Mouse (Mus musculus) heart, postnatal 25 days (tissue): ENCODE data around the gene Bmp2k. TPM values are rescaled to one million over a fixed set of nuclear protein-coding genes. Genes with fewer than 3 reads are reported as not detected.

Source experiments
- DNase-seq: peaks from one replicate; pipeline ENCODE4 v3.0.0; 2022; ENCODE audit warnings: low spot score
- intact Hi-C: fragments of 180-260 bp; cut with DNase I; formaldehyde crosslinking; loops from one replicate; pipeline ENCODE4 v1.15.1; 2025
- total RNA-seq, 2 experiments: library from RNA; stranded (reverse); gene quantifications; 2 replicates each; pipeline ENCODE4 v1.2.3; 2021

Gene Bmp2k
- total RNA-seq, 2 experiments from 2014 or later = 8.4 to 10.4 TPM

GRCm38 (mm10) chr5:96969705-96970471 is 27.6 kb upstream of the Bmp2k start:
- intact Hi-C loops = no loop called here

GRCm38 (mm10) chr5:96970472-96970848 is 27.0 kb upstream of the Bmp2k start:
- DNase-seq = no peak
- intact Hi-C loops = no loop called here

More at GRCm38 (mm10) chr5:96969705-96970471, 27.6 kb upstream of the Bmp2k start:
- no peak for DNase-seq

DNA sequence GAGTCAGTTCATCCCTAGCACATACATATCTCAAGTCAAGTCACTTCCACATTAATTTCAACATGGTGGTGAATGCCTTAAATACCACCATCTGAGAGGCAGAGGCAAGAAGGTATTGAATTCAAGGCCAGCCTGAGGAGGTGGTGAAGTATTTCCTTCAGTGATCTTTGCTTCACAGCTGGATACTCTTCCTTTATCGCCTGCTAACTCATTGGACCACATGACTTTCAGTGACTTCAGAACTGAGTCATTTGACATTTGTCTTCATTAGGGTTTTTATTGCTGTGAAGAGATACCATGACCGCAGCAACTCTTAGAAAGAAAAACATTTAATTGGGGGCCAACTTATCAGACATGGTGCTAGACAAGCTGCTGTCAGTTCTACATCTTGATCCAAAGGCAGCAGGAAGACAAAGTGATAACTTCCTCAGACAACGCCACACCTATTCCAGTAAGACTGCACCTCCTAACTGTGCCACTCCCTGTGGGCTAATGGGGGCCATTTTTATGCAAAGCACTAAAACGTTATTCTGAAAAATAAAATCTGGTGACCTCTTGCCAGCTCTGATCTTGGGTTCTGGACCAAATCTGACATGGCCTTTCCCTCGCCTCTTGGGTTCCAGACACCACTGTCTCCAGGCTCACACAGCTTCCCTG is 24.9 kb upstream of the Bmp2k start:
- no peak for DNase-seq
- intact Hi-C loops = no loop called here

- intact Hi-C loops = no loop called here
- DNase-seq = no peak
These were observed 23.8 kb upstream of the Bmp2k start for GRCm38 (mm10) chr5:96973714-96974113.

GRCm38 (mm10) chr5:96974661-96975060 is 22.8 kb upstream of the Bmp2k start:
- no peak for DNase-seq
- intact Hi-C loops = no loop called here

DNA sequence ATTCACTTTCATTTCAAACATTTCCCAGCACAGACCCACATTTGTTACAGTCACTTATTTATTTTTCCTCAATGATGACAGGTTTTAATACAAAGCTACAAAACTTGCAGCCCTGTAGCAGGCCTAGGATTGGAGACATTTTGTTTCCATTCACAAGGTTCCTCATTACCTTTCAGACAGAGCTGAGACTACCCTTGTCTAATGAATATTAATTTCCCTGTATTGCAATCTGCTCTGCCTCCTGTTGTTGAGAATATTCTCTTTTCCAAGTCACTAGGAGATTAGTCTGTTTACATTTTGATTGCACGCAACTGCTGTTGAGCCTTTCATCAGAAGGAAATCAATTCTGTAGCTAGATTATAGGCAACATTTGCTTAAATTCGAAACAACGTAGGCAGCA is 22.4 kb upstream of the Bmp2k start:
- DNase-seq = no peak
- intact Hi-C loops = no loop called here

GRCm38 (mm10) chr5:96976150-96976549 is 21.3 kb upstream of the Bmp2k start:
- no peak for DNase-seq
- intact Hi-C loops = no loop called here

GRCm38 (mm10) chr5:96979296-96980007 is 18.0 kb upstream of the Bmp2k start:
- no peak for DNase-seq
- intact Hi-C loops = no loop called here

GRCm38 (mm10) chr5:96980008-96980634 is 17.4 kb upstream of the Bmp2k start:
- DNase-seq = no peak
- intact Hi-C loops = no loop called here

- no peak for DNase-seq
- intact Hi-C loops = no loop called here
These were observed 15.5 kb upstream of the Bmp2k start for GRCm38 (mm10) chr5:96981987-96982386.

- no peak for DNase-seq
- intact Hi-C loops = no loop called here
These were observed 14.3 kb upstream of the Bmp2k start for GRCm38 (mm10) chr5:96983142-96983541.

DNA sequence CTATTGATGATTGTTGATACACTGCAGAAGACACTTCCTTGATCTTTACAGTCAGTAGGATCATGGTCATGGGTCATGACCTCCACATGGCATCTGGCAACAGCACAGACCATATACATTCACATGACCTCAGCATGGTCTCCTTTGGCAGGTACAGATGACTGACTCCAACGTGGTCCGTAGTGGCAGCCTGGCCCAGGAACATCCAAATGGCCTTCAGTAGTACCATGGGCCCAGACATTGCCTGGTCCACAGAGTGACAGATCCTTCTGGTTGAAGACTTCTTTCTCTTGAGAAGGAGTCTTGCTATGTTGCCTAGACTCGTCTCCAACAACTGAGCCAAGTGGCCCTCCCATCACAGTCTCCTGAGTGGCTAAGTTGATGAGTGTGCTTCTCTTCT is 10.6 kb upstream of the Bmp2k start:
- DNase-seq = no peak
- intact Hi-C loops = no loop called here

GRCm38 (mm10) chr5:96988880-96989279 is 8.6 kb upstream of the Bmp2k start:
- DNase-seq = no peak

DNA sequence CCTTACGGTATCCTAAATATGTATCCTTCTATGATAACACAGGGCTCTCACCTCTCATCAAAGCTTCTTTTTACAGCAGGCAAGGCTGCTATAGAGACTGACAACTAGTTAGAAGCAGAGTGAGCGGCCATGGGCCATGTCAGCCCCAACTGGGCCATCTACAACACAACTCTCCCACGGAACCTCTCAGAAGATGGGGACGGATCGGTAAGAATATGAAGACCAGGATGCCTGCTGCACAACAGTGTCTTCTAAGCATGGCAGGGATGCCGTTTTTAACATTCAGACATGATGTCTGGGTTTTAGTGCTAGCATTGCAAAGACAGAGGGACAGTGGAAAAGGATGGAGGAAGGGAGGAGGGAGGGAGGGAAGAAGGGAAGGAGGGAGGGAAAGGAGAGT is 6.3 kb upstream of the Bmp2k start:
- intact Hi-C loops = no loop called here
- no peak for DNase-seq

More at GRCm38 (mm10) chr5:96988880-96989279, 8.6 kb upstream of the Bmp2k start:
- intact Hi-C loops = no loop called here

DNA sequence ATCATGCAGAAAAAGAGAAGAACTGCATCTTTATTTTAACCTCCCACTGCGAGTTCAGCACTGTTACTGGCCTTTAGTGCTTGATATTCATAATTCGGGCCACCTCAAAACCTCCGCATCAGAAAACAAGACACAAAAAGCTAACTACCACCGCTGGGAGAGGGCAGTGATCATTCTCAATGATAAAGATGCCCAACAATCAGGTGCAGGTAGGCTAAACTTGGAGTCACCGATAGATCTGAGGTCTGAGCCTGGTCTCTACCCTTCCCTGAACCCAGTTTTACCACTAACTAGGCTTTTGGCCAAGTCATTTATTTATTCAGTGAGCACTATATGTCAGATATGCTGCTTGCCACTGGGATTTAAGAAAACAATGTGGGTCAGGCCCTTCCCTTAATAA is 4.8 kb upstream of the Bmp2k start:
- intact Hi-C loops = no loop called here
- DNase-seq = no peak

- no peak for DNase-seq
- intact Hi-C loops = no loop called here
These were observed 4.4 kb upstream of the Bmp2k start for GRCm38 (mm10) chr5:96993057-96993456.

DNA sequence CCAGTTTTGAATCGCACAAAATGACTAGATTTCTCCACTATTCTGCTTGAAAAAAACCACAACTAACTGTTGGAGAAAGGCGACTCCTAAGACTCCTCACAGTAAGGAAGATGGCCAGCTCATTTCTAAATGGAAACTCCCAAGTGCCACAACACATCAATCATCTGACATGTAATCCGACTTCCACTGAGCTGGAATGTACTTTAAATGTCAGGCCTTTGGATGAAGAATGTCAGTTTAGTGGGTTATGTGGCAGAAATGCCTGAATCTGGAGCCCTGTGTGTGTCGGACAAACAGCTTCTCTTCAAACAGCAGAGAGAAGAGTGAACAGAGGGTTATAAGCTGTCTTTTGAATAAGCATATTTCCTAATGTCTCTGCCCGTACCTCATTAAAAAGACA is 1.7 kb upstream of the Bmp2k start:
- DNase-seq = no peak
- intact Hi-C loops = loop anchor here (5.0 kb wide), 3 partner anchors 73 to 117 kb away; partner anchors contain the start of gene Paqr3

DNA sequence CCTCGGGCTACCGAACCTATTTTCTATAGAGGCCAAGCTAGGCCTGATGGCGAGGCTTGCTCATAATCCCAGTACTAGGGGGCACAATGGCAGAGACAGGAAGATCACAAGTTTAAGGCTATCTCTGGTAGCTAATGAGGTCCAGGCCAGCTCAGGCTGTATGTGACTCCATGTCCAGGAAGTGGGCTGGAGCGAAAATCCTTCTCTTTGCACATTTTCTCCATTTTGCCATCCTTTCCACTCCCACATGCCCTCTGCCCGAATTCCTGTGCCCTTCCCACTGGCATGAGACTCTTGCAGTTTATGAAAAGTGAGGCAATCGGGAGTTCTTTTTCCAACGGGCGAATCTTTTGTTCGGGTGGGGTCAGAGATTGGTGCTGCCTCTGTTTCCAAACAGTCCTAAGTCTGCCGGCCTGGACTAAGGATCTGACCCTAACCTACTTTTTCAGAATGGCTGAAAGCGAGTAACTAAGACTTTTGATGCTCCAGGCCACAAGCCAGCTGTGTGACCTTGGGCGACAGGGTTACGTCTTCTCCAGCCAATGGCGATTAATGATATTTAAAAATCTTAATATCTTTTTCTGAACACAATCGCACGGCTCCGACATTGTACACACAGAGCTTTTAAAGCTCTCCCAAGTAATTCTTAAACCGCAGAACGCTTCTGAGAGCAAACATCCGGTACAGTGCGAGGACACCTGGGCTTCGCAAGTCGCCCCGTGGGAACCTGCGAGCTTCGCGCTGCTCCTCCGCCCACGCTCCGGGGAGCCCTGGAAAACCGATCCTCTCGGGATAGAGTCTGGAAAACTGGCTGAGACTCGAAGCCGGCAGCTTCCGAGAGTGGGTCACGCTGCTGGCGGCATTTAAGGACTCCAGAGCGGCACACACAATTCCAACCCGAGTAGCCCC is 834 bp upstream of the Bmp2k start:
- intact Hi-C loops = loop anchor here (5.0 kb wide), 3 partner anchors 74 to 116 kb away; partner anchors contain the start of gene Paqr3
- no peak for DNase-seq
